Mouse (Mus musculus) heart, embryonic 11.5 days (tissue): ENCODE data around the gene Apol7b. TPM values are rescaled to one million over a fixed set of nuclear protein-coding genes. Genes with fewer than 3 reads are reported as not detected.

Experiments
- ATAC-seq: fragments of 200-750 bp; cut with Nextera tagmentation; replicated peaks from 2 replicates; pipeline ENCODE4 v1.8.0; 2017; ENCODE audit warnings: moderate library complexity; ENCODE audit not compliant: insufficient number of reproducible peaks, low FRiP score, low TSS enrichment
- H3K27ac ChIP-seq: fragments of 300-500 bp; sonication (generic); 2 replicates; pipeline ENCODE4 v1.5.1; 2014; ENCODE audit warnings: mild to moderate bottlenecking, low read depth, low read length
- H3K27me3 ChIP-seq: fragments of 300-500 bp; sonication (generic); 2 replicates; pipeline ENCODE4 v1.6.1; 2014; ENCODE audit warnings: mild to moderate bottlenecking, low read length, mixed read lengths; ENCODE audit not compliant: control insufficient read depth, insufficient read depth
- H3K36me3 ChIP-seq: fragments of 300-500 bp; sonication (generic); 2 replicates; pipeline ENCODE4 v1.6.1; 2014; ENCODE audit warnings: mild to moderate bottlenecking, low read length, moderate library complexity, mixed read lengths; ENCODE audit not compliant: control insufficient read depth, insufficient read depth
- H3K4me1 ChIP-seq: fragments of 300-500 bp; sonication (generic); 2 replicates; pipeline ENCODE4 v1.6.1; 2014; ENCODE audit warnings: low read length; ENCODE audit not compliant: control insufficient read depth, insufficient read depth
- H3K4me2 ChIP-seq: fragments of 300-500 bp; sonication (generic); 2 replicates; pipeline ENCODE4 v1.6.1; 2014; ENCODE audit warnings: mild to moderate bottlenecking, moderate library complexity
- H3K4me3 ChIP-seq: fragments of 300-500 bp; sonication (generic); 2 replicates; pipeline ENCODE4 v1.5.1; 2014; ENCODE audit warnings: low read depth, low read length
- H3K9ac ChIP-seq: fragments of 300-500 bp; sonication (generic); 2 replicates; pipeline ENCODE4 v1.6.1; 2014; ENCODE audit warnings: mild to moderate bottlenecking, low read depth, low read length, moderate library complexity
- H3K9me3 ChIP-seq: fragments of 300-500 bp; sonication (generic); replicated peaks from 2 replicates; pipeline ENCODE4 v1.6.1; 2016; ENCODE audit warnings: low read length; ENCODE audit not compliant: control insufficient read depth
- WGBS: fragments of 180-500 bp; shearing (Covaris S2); extraction: QIAGEN DNeasy Blood & Tissue Kit; methylation state at CpG from one replicate; pipeline ENCODE4 v1.1.7; 2014; ENCODE audit not compliant: insufficient replicate concordance; 5-methylcytosine and 5-hydroxymethylcytosine counted together
- polyA plus RNA-seq: library from polyadenylated mRNA; unstranded; fragments of >200 nt; fragmentation: Nextera tagmentation; extraction: Ambion mirVana; gene quantifications from 2 replicates; pipeline ENCODE4 v1.2.1, GENCODE M21; 2014

Gene Apol7b
- polyA plus RNA-seq, 1 experiment from 2014 or later, result not detected

GRCm38 (mm10) chr15:77377419-77377818, 69.9 kb downstream of the Apol7b start:
- no peak overlapping the region for H3K9ac ChIP-seq
- no peaks in the 10 kb centered on the region; the same call in 1 of the 2 replicates for H3K27me3 ChIP-seq
- WGBS, result 87% methylated on average over 4 of the region's 4 CpGs
- no peaks in the 10 kb centered on the region for H3K9me3 ChIP-seq
- H3K4me3 ChIP-seq, result no peak overlapping the region
- H3K4me2 ChIP-seq, result no peak overlapping the region
- ATAC-seq, result no peak
- H3K27ac ChIP-seq, result no peak overlapping the region
- no peaks in the 10 kb centered on the region for H3K4me1 ChIP-seq
- H3K36me3 ChIP-seq, result no peaks in the 10 kb centered on the region

GRCm38 (mm10) chr15:77376920-77377319, 70.4 kb downstream of the Apol7b start:
- WGBS, result 74% methylated on average over 7 of the region's 7 CpGs
- Histone ChIP-seq H3K27ac (no peak overlapping the region), H3K4me2 (no peak overlapping the region)

More at GRCm38 (mm10) chr15:77376920-77377319, 70.4 kb downstream of the Apol7b start:
- Histone ChIP-seq H3K4me1 (no peaks in the 10 kb centered on the region), H3K4me3 (no peak overlapping the region), H3K36me3 (no peaks in the 10 kb centered on the region), H3K9ac (no peak overlapping the region), H3K27me3 (no peaks in the 10 kb centered on the region; the same call in 1 of the 2 replicates), H3K9me3 (no peaks in the 10 kb centered on the region)
- ATAC-seq, result no peak

Other genes with a start within 250 kb of the Apol7b start
- 81.1 and 81.5 TPM in 2 replicates for gene Rbfox2, start 140.5 kb downstream of the Apol7b start, polyA plus RNA-seq
- 0.13 TPM in 1 of 2 replicates, not detected in the other for gene Apol7a, start 48.4 kb downstream of the Apol7b start, polyA plus RNA-seq
- gene Apol9a, start 36.4 kb downstream of the Apol7b start, polyA plus RNA-seq, result 0.23 and 0.52 TPM in 2 replicates
- gene Apol10a, start 29.6 kb upstream of the Apol7b start, polyA plus RNA-seq, result not detected in 2 replicates
- not detected in 2 replicates for gene Apol11a, start 60.8 kb upstream of the Apol7b start, polyA plus RNA-seq
- not detected in 2 replicates for gene Apol7c, start 85.8 kb upstream of the Apol7b start, polyA plus RNA-seq
- gene 1700025B11Rik, start 114.4 kb upstream of the Apol7b start, polyA plus RNA-seq, result not detected in 2 replicates
- gene Apol10b, start 148.6 kb upstream of the Apol7b start, polyA plus RNA-seq, result not detected in 2 replicates
- not detected in 2 replicates for gene Gm36245, start 151.8 kb upstream of the Apol7b start, polyA plus RNA-seq
- gene Apol11b, start 195.8 kb upstream of the Apol7b start, polyA plus RNA-seq, result not detected in 2 replicates